Mouse (Mus musculus) midbrain, embryonic 16.5 days (tissue): ENCODE measurements around the gene Gm8906. TPM values are rescaled to one million over a fixed set of nuclear protein-coding genes. Genes with fewer than 3 reads are reported as not detected.
"Not testable (repeated sequence)": the region's sequence is repeated elsewhere in the genome, so short reads cannot be mapped to it uniquely, and the experiment has no call there.

Source experiments
- ATAC-seq: fragments of 200-750 bp; cut with Nextera tagmentation; 2 replicates; pipeline ENCODE4 v1.8.0; 2017; ENCODE audit warnings: moderate TSS enrichment
- H3K27ac ChIP-seq: fragments of 300-500 bp; sonication (generic); 2 replicates; pipeline ENCODE4 v1.5.1; 2014; ENCODE audit warnings: mild to moderate bottlenecking, low read length, mixed read lengths
- H3K27me3 ChIP-seq: fragments of 300-500 bp; sonication (generic); 2 replicates; pipeline ENCODE4 v1.6.1; 2014; ENCODE audit warnings: low read depth, low read length, mixed read lengths; ENCODE audit not compliant: control insufficient read depth, insufficient read depth
- H3K36me3 ChIP-seq: fragments of 300-500 bp; sonication (generic); 2 replicates; pipeline ENCODE4 v1.6.1; 2014; ENCODE audit warnings: mild to moderate bottlenecking, low read length, moderate library complexity, mixed read lengths; ENCODE audit not compliant: control insufficient read depth, insufficient read depth
- H3K4me1 ChIP-seq: fragments of 300-500 bp; sonication (generic); 2 replicates; pipeline ENCODE4 v1.6.1; 2014; ENCODE audit warnings: mild to moderate bottlenecking, low read length, mixed read lengths; ENCODE audit not compliant: control insufficient read depth, insufficient read depth
- H3K4me2 ChIP-seq: fragments of 300-500 bp; sonication (generic); 2 replicates; pipeline ENCODE4 v1.6.1; 2014; ENCODE audit warnings: mild to moderate bottlenecking, low read length, mixed read lengths
- H3K4me3 ChIP-seq: fragments of 300-500 bp; sonication (generic); 2 replicates; pipeline ENCODE4 v1.5.1; 2014; ENCODE audit warnings: low read depth, mild to moderate bottlenecking, low read length, moderate library complexity, mixed read lengths
- H3K9ac ChIP-seq: fragments of 300-500 bp; sonication (generic); 2 replicates; pipeline ENCODE4 v1.6.1; 2014; ENCODE audit warnings: low read depth, low read length, mixed read lengths
- H3K9me3 ChIP-seq: fragments of 300-500 bp; sonication (generic); replicated peaks from 2 replicates; pipeline ENCODE4 v1.6.1; 2014; ENCODE audit warnings: mild to moderate bottlenecking, low read length, mixed read lengths; ENCODE audit not compliant: control insufficient read depth, poor library complexity, severe bottlenecking
- WGBS: fragments of 180-500 bp; shearing (Covaris S2); extraction: QIAGEN DNeasy Blood & Tissue Kit; methylation state at CpG from one replicate; pipeline ENCODE4 v1.1.7; 2014; 5-methylcytosine and 5-hydroxymethylcytosine counted together
- polyA plus RNA-seq: library from polyadenylated mRNA; unstranded; fragments of >200 nt; fragmentation: Nextera tagmentation; extraction: Ambion mirVana; gene quantifications from 2 replicates; pipeline ENCODE4 v1.2.1, GENCODE M21; 2015

The Gm8906 gene
- not detected in 2 replicates for polyA plus RNA-seq

- H3K4me2 ChIP-seq, H3K9me3 ChIP-seq, H3K27ac ChIP-seq, ATAC-seq, H3K36me3 ChIP-seq, H3K27me3 ChIP-seq, H3K4me3 ChIP-seq, H3K4me1 ChIP-seq, H3K9ac ChIP-seq: not testable (repeated sequence)
- 35% methylated on average over 2 of the region's 3 CpGs for WGBS
These were observed at the start of gene Gm8906 for GRCm38 (mm10) chr5:11502385-11502784. Gene Gm8906, plus strand, starts transcription at chr5:11502685.

Other genes starting within 250 kb of the Gm8906 start
- gene Gm8890, start 246.7 kb upstream of the Gm8906 start, polyA plus RNA-seq: not detected in 2 replicates
- gene Speer1, start 161.2 kb upstream of the Gm8906 start, polyA plus RNA-seq: not detected in 2 replicates
- gene Gm8897, start 86.3 kb upstream of the Gm8906 start, polyA plus RNA-seq: not detected in 2 replicates
- not detected in 2 replicates for gene Gm6460, start 92.2 kb downstream of the Gm8906 start, polyA plus RNA-seq
- gene Gm8922, start 179.3 kb downstream of the Gm8906 start, polyA plus RNA-seq: not detected in 2 replicates